Mouse (Mus musculus): ENCODE data around the gene Pttg1.

The Pttg1 gene

DNA sequence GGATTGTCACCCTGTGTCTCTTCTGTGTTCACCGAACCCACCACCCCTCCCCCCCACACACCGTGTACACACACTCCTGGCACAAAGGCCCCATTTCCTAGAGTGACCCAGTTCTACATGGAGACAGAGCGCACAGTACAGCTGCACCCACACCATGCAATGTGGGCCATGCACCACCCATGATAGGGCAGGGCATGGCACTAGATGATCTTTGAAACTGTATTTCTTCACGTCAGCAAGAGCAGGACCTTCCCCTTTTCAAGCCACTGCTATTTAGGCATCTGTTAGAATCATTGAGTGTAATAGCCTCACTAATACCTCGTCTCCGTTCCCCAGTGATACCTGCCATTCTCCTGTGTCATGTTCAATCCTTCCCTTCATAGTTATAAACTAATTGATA lies 51.1 kb downstream of the Pttg1 start:
- DNase-seq (ENCODE audit: low spot score): no peak

DNA sequence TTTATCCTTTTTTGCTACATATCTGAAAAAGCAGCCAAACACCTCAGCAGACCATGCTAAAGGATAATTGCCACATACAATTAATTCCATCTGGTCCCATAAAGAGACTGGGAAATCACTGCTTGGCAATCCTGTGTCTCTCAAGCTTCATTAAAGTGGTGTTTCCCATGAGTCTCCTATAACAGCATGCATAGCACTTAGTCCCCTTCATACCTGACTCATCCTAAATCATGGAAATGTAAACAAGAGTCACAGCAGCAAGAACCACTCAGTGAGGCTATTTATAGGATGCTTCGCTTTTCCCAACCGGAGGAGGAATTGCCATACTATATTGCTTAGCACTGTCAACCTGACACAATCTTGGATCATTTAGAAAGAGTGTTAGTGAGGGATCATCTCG lies 52.7 kb downstream of the Pttg1 start:
- no peak for DNase-seq (ENCODE audit: low spot score)

DNA sequence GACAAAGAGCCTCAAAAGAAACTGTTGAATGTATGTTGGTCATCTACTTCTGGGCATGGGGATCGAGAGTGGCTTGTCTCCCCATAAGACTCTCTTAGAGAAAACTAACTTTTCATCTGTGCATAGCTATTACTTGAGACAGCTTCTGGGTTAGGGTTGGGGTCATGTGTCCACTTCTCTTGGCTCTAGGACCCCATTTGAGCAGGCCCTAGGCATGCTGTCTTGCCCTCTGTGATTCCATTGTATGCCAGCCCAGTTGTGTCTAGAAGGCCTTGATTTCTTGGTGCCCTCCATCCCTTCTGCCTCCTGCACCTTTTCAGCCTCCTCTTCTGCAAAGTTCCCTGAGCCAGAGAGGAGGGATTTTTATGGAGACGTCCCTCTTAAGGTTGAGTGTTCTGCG lies 54.2 kb downstream of the Pttg1 start:
- DNase-seq (ENCODE audit: low spot score): no peak

Measured in layer of hippocampus, adult 11-12 months (tissue).